Mouse (Mus musculus) left cerebral cortex, adult 9 months (tissue): ENCODE measurements at regions not wholly inside any gene's neighbourhood (a gene's known extent, or its start where the extent isn't known, plus 50 kb on each side); places are given as distances from the start of the nearest gene placed in this dataset.
A peak's percentile ranks its signal among the peaks of the same experiment; 100 is the strongest.

Experiments used
- DNase-seq, 2 experiments: peaks; one replicate each; pipeline ENCODE4 v3.0.0; 2022; ENCODE audit warnings: low spot score in 2 of 2

DNA sequence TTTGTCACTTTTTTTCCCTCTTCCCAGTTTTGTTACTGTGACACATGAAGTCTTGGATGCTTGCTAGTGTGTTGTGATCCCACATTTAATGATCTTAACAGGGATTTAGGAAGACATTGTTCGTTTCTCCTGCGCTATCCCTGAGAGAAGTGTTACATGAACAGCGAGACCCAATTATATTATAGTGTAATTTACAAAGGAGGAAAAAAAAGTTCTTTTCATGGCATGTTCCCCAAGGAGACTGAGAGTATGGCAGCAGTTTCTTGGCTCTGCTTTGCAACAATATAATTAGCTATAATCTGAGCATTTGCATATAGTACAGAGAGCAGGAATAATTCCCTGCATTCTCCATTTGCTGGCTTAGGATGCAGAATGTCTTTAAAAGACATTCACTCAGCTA lies 168.6 kb downstream of the Insc start:
- no peak for DNase-seq

DNA sequence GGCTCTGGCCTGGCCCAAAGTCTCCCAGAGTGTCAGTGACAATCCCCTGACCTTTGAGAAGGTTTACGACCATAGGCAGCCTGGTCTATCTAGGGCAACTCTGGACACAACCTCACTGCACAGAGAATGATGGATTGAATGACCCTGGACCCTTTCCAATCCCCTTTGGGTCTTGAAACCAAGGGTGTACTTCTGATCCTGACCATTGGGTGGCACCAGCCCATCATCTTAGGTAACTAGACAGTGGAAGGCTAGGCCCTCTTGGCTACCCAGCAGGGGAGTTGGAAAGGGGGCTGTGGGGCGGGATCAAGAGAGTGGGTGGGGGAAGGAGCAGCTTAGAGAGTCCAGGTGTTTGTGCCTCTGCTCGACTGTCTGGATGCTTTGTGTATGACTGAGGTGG lies 178.7 kb downstream of the Insc start:
- peak in 1 of 2 experiments; percentile 74 for DNase-seq

DNA sequence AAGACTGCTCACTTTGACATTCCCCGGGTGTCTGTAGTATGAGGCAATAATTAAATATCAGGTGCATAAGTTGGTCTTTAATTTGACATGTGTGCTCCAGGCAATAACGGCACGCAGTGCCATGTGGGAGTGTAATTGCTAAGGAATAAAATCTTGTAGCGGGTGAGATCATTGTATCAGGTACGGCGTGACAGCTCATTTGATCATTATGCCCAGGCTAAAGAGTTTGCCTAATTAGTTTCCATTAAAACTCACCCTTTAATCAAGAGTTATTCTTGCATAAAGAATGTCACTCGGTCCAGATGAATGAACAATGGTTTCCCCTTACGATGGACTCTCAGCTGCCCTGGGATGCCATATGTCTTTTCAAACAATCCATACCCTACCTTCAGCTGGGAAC lies 190.4 kb downstream of the Insc start:
- DNase-seq, result no peak

DNA sequence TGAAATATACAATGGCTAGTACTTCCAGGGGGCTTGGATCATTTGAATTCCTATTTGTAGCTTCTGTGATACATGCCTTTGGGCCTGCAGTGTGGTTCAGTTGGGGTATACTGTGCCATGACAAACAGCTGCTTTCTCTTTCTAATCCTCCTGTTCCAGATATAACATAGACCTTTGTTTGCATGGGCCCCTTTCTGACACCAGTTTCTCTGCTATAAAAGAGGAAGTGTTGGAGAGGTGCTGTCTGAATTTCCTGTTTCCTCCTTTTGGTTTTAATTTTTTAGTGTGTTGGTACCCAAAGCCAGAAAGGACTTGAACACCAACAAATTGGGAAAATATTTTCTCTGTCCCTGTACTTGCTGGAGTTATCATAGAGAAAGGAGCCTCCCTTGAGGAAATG lies 207.3 kb downstream of the Insc start:
- DNase-seq, result no peak

DNA sequence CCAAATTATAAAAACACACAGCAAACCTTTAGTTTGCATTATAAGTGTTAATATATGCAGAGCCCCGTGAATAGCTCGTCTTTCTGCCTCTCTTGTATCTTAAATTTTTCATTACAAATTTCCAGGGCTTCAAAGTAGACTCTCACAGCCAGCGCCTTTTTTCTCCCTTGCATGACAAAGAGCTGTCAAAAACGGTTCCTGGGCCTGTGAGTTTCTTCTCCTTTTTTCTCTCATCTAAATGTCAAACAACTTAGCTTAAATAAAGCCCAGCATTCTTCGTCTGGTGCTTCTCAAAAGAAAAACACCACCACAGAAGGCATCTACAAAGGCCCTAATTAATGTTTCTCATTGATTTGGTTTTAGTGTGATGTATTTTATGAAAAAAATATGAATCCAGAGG lies 219.7 kb downstream of the Insc start:
- DNase-seq, result no peak

DNA sequence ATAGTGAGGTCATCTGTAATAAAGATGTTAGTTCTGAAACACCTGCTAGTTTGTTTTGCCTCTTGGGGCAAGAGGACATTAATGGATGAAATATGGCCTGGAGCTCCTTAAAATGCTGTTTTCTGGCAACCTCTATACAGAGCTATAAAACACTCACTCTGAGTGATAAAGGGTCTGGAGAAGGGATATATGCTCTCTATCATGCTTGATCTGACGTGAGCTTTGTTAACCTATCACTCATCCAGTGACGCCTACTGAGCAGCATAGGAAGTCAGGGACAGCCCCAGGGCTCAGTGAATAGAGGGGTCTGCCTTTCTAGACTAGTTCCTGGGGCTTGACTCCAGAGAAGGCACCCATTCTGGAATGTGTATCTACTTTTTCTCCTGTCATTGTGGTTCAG lies 222.4 kb downstream of the Insc start:
- DNase-seq, result no peak

DNA sequence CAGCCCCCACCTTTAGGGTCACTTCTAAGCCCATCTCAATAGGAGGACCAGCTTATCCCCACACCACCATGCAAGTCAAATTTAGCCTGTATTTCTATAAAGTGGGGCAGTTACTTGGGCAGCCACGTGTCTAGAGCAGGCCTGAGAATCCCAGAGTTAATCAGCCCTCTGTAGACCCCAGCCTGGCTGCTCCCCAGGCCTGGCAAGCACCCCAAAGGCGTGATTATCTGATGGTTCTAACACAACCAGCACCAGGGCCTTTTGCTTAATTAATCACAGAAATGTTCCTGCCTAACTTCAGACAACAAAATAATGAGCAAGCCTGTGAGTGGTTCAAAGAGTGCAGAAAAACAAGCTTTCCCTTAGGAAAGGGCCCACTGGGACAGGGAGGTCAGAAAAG lies 243.0 kb downstream of the Insc start:
- DNase-seq, result no peak

DNA sequence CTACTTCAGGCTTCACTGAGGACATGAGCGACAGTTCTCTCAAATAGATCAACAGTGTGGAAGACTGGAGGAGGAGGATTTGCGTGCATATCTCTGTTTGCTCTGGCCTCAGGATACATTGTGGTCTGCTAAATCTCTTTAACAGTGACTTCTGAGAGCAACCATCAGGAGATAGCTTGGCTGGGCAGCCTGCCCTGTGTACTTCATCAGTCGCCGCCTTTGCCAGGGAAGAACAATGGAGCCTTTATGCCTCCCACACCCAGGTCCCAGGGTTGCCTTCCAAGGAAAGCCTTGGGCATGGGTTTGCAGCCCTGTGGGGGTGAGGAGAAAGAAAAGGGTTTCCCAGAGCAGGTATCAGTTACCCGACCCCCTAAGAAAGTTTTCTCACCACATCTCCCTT lies 247.8 kb downstream of the Insc start:
- no peak for DNase-seq

DNA sequence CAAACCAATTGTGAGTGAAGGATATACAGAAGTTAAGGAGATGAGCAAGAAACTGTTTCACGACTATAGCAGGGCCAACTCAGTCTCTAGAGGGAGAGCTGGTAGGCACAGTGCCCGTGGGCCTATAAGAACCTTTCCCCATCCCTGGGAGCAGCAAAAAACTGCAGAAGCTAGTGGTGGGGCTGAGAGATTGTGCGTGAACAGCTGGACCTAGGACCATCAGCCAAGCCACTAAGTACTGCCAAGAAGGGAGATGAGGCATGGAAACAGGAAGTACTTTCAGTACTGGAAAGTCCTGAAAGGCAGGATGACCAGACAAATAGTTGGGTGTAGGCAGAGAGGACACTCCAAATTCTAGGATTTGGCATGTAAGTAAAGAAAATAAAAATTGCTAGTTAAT lies 248.9 kb downstream of the Insc start:
- no peak for DNase-seq

DNA sequence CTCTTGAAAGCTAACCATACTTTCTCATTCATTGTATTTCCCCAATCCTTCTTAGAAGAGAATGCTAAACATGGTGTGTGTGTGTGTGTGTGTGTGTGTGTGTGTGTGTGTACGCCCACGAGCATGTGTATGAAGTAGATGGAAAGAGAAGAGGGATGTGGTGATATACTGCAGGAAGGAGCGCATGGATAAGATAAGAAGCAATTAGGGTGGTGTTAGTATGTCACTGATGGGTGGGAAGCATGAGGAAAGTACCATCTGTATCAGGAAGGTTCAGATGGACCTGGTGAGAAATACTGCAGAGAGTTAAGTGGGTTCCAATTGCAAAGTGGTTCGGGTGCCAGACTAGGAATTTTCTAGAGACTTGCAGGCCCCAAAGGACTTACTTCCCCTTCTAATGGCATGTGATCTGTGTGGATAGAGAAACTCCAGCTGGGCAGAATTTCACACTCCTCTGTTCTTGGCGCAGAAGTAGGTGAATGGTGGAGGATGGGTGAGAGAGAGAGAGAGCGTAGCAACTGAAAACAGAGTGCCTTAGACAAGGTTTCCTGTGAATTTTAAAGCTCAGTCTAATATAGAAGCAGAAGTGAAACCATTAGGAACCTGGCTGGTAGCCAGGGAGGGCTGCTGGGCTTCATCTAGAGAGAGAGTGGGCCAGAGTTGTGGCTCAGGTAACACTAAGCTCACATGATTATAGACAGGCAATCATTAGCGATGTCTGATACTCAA lies 257.5 kb downstream of the Insc start:
- DNase-seq, result peak; percentile 1 to 20

DNA sequence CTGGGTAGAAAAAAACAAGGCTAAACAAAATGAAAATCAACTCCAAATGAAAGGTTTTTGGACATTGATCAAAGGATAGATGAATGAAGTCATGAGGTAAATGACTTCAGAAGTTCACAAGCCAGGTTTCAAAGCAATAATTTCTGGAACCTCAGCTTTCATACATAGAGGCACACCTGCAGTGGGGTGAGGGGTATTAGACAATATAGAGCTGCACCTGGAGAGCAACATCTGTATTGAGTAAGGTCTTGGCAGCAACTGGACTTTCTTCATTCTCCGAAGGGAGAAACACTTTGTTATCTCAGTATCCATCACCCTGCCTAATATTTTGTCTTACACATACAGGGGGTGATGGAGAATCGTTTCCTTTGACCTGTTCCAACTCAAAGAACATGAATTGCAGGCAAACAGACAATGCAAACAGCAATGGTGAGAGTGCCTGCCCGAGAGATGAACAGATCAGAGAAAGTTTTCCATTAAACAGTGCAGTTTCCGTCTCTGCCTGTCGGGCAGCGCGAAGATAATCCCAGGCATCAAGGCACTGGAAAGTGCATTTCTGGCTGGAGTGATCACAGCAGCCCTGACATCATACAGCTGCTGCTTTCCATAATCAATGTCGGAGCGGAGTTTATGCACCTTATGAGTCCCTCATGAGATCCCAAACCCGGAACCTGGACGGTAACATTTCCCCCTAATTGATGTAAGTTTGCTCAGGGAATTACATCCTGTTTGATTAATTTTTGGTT lies 270.9 kb downstream of the Insc start:
- no peak for DNase-seq

DNA sequence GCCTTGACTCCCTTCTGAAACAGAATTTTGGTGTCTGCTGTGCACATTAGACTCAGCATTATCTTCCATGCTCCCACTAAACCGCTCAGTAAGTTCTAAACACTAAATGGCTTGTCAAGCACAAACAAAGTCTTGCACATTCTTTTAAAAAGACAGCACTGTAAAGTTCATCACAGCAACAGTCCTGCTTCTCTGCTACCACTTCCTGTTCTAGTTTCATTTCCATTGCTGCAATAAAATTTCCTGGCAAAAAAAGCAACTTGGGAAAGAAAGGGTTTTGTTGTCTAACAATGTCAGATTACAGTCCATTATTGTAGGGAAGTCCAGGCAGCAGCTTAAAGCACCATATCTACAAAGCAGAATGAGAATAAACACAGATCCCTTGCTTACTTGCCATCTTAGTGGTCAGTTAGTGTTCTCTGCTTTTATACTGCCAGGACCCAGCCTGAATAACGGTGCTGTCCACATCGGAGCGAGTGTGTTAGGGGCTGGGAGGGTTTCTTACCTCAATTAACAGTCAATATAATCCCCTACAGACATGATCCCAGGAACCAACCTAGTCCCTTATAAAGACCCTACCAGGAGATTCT lies 276.0 kb downstream of the Insc start:
- no peak for DNase-seq

DNA sequence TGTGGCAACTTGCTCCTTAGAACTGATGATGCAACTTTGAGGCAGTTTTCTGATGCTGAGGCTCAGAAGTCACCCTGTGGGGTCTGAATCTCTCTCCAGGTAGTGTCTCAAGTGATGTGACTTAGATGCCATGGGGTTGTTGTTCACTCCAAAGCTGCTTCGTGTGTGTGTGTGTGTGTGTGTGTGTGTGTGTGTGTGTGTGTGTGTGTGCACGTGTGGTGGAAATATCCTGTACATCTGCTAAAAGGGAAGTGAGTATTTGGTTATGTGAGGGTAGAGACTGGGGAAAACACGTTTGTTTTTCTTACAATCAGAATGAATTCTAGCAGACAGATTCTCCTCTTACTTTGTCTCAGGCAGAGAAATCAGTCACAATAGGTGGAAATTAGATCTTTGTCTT lies 276.5 kb downstream of the Insc start:
- DNase-seq, result no peak

DNA sequence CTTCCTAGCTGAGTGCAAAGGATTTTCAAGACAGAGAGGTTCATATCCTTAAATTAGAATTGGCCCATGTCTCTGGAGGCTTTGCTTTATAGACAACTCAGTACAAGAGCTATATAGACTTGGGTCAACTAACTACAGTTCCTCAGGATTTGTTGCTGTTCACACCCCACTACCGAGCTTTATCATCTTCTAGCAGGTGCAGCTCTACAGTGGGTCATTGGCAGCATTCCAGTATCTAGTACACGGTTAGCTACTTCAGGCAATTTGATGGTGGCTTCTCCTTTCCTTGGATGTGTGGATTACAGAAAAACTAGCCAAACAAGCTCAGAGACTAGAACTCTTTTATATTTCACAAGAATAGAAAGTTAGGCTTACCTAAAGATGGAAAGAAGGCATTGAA lies 282.3 kb downstream of the Insc start:
- DNase-seq, result no peak

DNA sequence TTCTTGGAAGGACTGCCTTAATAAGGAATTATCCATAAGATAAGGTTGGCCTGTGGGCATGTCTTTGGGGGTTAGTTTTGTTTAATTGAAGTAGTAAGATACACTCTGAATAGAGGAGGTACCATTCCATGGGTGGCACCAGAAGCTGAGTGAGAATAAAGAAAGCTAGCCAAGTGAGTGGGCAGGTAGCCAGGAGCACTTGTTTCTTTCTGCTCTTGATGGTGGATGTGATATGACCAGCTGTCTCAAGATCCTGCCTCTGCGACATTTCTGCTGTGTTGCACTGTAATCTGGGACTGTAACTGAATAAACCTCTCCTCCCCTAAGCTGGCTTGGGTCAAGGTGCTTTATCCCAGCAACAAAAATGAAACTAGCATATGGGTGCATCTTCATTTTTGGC lies 284.2 kb downstream of the Insc start:
- DNase-seq, result peak in 1 of 2 experiments; percentile 17

DNA sequence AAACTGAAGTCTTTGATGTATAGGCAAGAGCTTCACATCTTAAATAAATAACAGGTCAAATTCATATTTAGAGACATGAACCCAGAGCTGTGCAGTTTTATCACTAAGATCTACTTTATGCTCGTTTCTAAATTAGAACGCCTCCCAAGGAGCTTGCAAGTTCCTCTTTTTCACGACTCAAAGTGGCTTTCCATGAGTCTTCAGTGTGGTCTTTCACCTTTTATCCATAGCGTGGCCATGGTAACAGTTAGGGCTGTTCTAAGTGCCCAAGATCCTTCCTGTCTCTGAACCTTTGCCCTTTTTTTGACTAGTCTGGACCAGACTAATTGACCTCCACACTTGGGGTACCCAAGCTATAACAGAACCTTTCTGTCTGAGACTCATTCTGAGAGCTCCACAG lies 290.5 kb downstream of the Insc start:
- DNase-seq, result no peak

DNA sequence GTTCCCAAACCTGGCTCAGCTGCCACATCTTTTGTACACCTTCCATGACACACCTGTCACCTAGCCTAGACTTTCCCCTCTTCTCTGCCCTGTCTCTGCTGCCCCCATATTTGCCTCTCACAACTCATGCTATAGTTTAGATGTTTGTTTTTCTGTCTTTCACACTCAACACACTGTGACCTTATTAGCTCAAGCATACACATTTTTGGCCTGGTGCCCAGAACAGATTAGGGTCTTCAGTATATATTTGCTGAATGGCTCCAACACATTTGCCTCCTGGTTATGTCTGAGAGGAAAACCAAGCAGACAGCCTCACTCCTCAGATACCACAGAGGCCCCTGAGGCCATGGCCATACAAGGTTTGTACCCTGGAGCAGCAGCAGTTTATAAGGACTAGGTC lies 312.0 kb downstream of the Insc start:
- no peak for DNase-seq

DNA sequence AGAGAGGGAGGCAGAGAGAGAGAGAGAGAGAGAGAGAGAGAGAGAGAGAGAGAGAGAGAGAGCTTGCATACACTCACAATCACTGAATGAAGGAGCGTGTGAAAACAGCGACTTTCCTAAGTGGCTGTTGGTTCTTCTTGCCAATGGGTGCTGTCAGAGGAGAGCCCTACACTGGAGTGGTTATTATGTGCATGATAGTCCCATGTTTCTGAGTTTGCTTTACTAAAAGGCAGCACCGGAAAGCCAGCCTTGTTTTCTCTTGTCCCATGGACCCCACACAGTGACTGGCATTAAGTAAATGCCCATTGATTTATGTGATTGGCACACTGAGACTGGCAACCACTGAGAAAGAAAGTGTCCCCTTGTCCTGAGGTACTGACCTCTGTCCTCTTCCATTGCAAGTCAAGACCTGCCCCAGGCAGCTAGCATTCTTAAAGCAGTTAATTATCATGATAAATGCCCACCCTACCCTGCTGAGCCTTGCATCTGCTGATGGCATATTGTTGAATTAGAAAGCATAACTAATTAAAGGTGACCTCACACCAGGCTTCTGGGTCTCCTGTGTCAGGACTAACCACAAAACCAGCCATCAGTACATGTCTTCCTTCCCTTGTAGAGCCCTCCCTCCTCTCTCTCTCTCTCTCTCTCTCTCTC lies 313.6 kb downstream of the Insc start:
- no peak for DNase-seq

DNA sequence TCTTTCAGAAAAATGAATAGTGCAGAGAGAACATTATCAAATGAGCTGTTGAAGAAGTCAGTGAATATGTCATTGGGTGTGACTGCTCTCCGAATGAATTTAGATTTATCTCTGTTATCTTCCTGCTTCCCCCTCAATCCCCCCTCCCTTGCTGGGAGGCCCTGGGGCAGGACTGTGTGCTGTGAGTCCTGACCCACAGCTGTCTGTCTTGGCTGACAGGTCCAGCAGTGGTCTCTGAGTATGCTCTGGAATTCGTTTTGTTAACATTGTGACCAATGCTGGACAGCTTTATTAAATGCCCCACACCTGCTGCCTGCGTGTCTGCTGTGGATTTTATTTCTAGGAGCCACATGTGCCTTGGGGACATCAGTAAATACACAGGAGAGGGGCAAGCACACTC lies 314.2 kb downstream of the Insc start:
- no peak for DNase-seq

DNA sequence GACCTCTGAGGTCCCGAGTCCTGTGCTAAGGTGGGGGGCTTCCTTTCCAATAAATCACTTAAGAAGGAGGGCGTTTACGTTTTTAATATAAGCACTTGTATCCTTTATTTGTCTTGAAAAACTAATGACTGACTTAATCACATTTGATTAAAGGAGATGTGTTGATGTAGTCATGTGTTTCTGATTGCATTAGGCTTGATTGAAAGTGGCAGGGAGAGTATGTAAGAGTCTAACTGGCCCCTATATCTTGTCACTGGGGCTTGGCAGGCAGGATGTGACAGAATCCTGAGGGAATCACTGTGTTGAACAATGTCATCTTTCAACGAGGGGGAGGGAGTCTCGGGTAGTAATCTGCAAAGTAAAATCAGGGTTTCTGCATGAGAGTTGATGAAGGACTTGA lies 316.7 kb downstream of the Insc start:
- no peak for DNase-seq

DNA sequence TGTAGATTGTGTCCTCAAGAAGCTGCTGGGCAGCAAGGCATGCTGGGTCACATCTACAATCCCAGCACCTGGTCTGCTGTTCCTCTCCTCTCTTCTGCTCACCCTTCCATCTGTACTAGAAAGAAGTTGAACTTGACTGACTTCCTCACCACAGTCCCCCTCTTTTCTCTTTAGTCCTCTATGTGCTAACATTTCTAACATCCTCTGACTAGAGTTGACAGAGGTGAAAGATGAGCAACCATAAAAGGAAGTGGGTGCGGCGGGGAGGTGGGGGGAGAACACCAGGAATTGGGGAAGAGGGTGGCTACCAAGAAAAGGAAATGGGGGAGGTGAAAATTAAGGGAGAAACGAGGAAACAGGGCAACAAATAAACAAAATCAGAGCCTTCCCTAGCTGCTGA lies 319.3 kb downstream of the Insc start:
- no peak for DNase-seq

DNA sequence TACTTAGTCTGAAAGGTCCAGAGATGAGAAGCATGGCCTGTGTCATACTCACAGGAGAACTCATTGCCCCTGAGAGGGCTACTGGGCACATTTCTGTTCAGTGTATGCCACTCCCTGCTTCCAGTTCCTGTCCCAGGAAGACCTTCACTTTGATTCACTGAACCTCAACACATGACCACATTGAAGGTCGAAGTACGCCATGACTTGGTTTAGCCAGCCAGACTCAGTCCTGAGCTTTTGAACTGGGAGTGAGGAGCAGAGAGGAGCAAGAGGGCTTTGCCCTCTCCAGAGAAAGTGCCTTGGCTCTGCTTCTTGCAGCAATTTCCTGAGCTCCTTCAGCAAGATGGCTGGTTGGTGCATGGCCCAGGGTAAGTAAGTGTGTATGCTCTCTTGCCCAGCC lies 324.1 kb downstream of the Insc start:
- no peak for DNase-seq

DNA sequence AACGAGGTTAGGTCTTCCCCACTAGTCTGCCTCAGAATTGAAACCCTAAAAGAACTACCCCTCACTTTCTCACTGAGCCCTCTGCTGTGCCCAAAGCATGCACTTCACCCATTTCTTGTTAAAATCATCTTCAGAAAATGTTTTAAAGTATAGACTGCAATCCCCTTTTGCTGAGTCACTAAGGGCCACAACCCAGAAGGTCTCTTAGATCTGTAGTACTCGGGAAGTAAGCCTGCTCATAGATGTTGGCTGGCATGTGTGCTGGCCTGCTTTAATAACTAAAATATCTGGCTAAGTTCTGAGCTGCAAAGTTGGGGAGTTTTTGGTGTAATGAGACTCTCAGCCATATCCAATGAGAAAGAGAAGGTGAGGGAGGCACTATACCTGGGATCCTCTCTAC lies 329.9 kb downstream of the Insc start:
- DNase-seq, result no peak
